Mouse (Mus musculus) neural tube, embryonic 11.5 days (tissue): ENCODE results near the gene R3hdm1. TPM values are rescaled to one million over a fixed set of nuclear protein-coding genes. Genes with fewer than 3 reads are reported as not detected.
"Not testable (repeated sequence)": the region's sequence is repeated elsewhere in the genome, so short reads cannot be mapped to it uniquely, and the experiment has no call there.

Experiments used
- ATAC-seq: fragments of 200-750 bp; cut with Nextera tagmentation; 2 replicates; pipeline ENCODE4 v1.8.0; 2017; ENCODE audit warnings: moderate number of reproducible peaks, mild to moderate bottlenecking, moderate TSS enrichment, moderate library complexity; ENCODE audit not compliant: insufficient read depth, low FRiP score, low TSS enrichment
- DNase-seq: peaks from one replicate; pipeline ENCODE4 v3.0.0-alpha.2; 2015; ENCODE audit warnings: low spot score
- H3K27ac ChIP-seq: fragments of 300-500 bp; sonication (generic); 2 replicates; pipeline ENCODE4 v1.5.1; 2014; ENCODE audit warnings: low read depth, mild to moderate bottlenecking, low read length
- H3K27me3 ChIP-seq: fragments of 300-500 bp; sonication (generic); 2 replicates; pipeline ENCODE4 v1.6.1; 2014; ENCODE audit warnings: mild to moderate bottlenecking, low read length, mixed read lengths; ENCODE audit not compliant: control insufficient read depth, insufficient read depth
- H3K36me3 ChIP-seq: fragments of 300-500 bp; sonication (generic); 2 replicates; pipeline ENCODE4 v1.6.1; 2014; ENCODE audit warnings: mild to moderate bottlenecking, low read length, moderate library complexity, mixed read lengths; ENCODE audit not compliant: control insufficient read depth, insufficient read depth
- H3K4me1 ChIP-seq: fragments of 300-500 bp; sonication (generic); 2 replicates; pipeline ENCODE4 v1.6.1; 2014; ENCODE audit warnings: low read length, mixed read lengths; ENCODE audit not compliant: control insufficient read depth, insufficient read depth
- H3K4me2 ChIP-seq: fragments of 300-500 bp; sonication (generic); 2 replicates; pipeline ENCODE4 v1.6.1; 2014; ENCODE audit warnings: low read depth, mild to moderate bottlenecking, moderate library complexity
- H3K4me3 ChIP-seq: fragments of 300-500 bp; sonication (generic); 2 replicates; pipeline ENCODE4 v1.5.1; 2014; ENCODE audit warnings: low read depth, low read length
- H3K9ac ChIP-seq: fragments of 300-500 bp; sonication (generic); 2 replicates; pipeline ENCODE4 v1.6.1; 2014; ENCODE audit warnings: mild to moderate bottlenecking, low read length
- H3K9me3 ChIP-seq: fragments of 300-500 bp; sonication (generic); 2 replicates; pipeline ENCODE4 v1.6.1; 2016; ENCODE audit warnings: low read length; ENCODE audit not compliant: control insufficient read depth
- WGBS: fragments of 180-500 bp; shearing (Covaris S2); extraction: QIAGEN DNeasy Blood & Tissue Kit; methylation state at CpG from one replicate; pipeline ENCODE4 v1.1.7; 2014; 5-methylcytosine and 5-hydroxymethylcytosine counted together
- polyA plus RNA-seq: library from polyadenylated mRNA; unstranded; fragments of >200 nt; fragmentation: Nextera tagmentation; extraction: Ambion mirVana; gene quantifications from 2 replicates; pipeline ENCODE4 v1.2.1, GENCODE M21; 2014

The R3hdm1 gene
- polyA plus RNA-seq, 1 experiment from 2014 or later, result 91.1 TPM

GRCm38 (mm10) chr1:128098309-128098708 is 4.8 kb upstream of the R3hdm1 start:
- DNase-seq, result no peak

GRCm38 (mm10) chr1:128102251-128102640 is 855 bp upstream of the R3hdm1 start:
- WGBS, result under 1% methylated on average over 15 of the region's 15 CpGs
- no peak overlapping the region for H3K27ac ChIP-seq

More at GRCm38 (mm10) chr1:128098309-128098708, 4.8 kb upstream of the R3hdm1 start:
- Histone ChIP-seq H3K9me3 (no peaks in the 10 kb centered on the region), H3K4me1 (no peaks in the 10 kb centered on the region), H3K27ac (no peak overlapping the region), H3K4me3 (no peak overlapping the region), H3K4me2 (no peak overlapping the region), H3K9ac (no peak overlapping the region), H3K36me3 (no peaks in the 10 kb centered on the region), H3K27me3 (no peaks in the 10 kb centered on the region)
- no peak for ATAC-seq
- WGBS, result 98% methylated on average over 1 of the region's 1 CpGs

GRCm38 (mm10) chr1:128103520-128104088 is 503 bp downstream of the R3hdm1 start:
- Histone ChIP-seq H3K27ac (peak overlapping the region; percentile 92), H3K27me3 (no peaks in the 10 kb centered on the region), H3K36me3 (no peaks in the 10 kb centered on the region), H3K9ac (peak overlapping the region; percentile 86), H3K4me3 (peak overlapping the region; percentile 89), H3K4me1 (peaks cover 5% of the 10 kb centered on the region; the same call in 1 of the 2 replicates), H3K9me3 (no peaks in the 10 kb centered on the region), H3K4me2 (peak overlapping the region; percentile 68)
- DNase-seq (peak; percentile 71), ATAC-seq (peak; percentile 71)
- WGBS, result under 1% methylated on average over 42 of the region's 47 CpGs

More at GRCm38 (mm10) chr1:128102251-128102640, 855 bp upstream of the R3hdm1 start:
- Histone ChIP-seq H3K36me3 (no peaks in the 10 kb centered on the region), H3K4me1 (peaks cover 5% of the 10 kb centered on the region; the same call in 1 of the 2 replicates), H3K4me3 (peak overlapping the region; percentile 89), H3K9me3 (no peaks in the 10 kb centered on the region), H3K9ac (no peak overlapping the region), H3K4me2 (peak overlapping the region; percentile 47), H3K27me3 (no peaks in the 10 kb centered on the region)
- DNase-seq (peak; percentile 57), ATAC-seq (peak; percentile 36)

GRCm38 (mm10) chr1:128120913-128121627 is 18.0 kb downstream of the R3hdm1 start:
- Histone ChIP-seq H3K9ac (no peak overlapping the region), H3K4me3 (no peak overlapping the region), H3K4me2 (no peak overlapping the region), H3K36me3 (no peaks in the 10 kb centered on the region), H3K27me3 (no peaks in the 10 kb centered on the region), H3K9me3 (no peaks in the 10 kb centered on the region), H3K27ac (no peak overlapping the region), H3K4me1 (no peaks in the 10 kb centered on the region)
- 93% methylated on average over 4 of the region's 4 CpGs for WGBS
- DNase-seq, result no peak
- ATAC-seq, result no peak

GRCm38 (mm10) chr1:128136222-128136621 is 33.1 kb downstream of the R3hdm1 start:
- H3K27me3 ChIP-seq, H3K4me1 ChIP-seq, H3K9ac ChIP-seq, DNase-seq, H3K27ac ChIP-seq, H3K36me3 ChIP-seq, ATAC-seq, H3K4me2 ChIP-seq, H3K4me3 ChIP-seq, H3K9me3 ChIP-seq: not testable (repeated sequence)

GRCm38 (mm10) chr1:128141039-128141438 is 37.9 kb downstream of the R3hdm1 start:
- Histone ChIP-seq H3K4me1 (no peaks in the 10 kb centered on the region), H3K36me3 (no peaks in the 10 kb centered on the region), H3K4me2 (no peak overlapping the region), H3K9ac (no peak overlapping the region), H3K4me3 (no peak overlapping the region), H3K27ac (no peak overlapping the region), H3K9me3 (no peaks in the 10 kb centered on the region), H3K27me3 (no peaks in the 10 kb centered on the region)
- ATAC-seq (no peak), DNase-seq (no peak)

- H3K4me3 ChIP-seq, result no peak overlapping the region
- DNase-seq (no peak), ATAC-seq (no peak)
- H3K36me3 ChIP-seq, result no peaks in the 10 kb centered on the region
- H3K27ac ChIP-seq, result no peak overlapping the region
- no peaks in the 10 kb centered on the region for H3K27me3 ChIP-seq
- no peak overlapping the region for H3K9ac ChIP-seq
- no peaks in the 10 kb centered on the region for H3K4me1 ChIP-seq
- H3K9me3 ChIP-seq, result no peaks in the 10 kb centered on the region
- no peak overlapping the region for H3K4me2 ChIP-seq
These were observed 38.6 kb downstream of the R3hdm1 start for GRCm38 (mm10) chr1:128141737-128142136.

GRCm38 (mm10) chr1:128166956-128167355 is 63.9 kb downstream of the R3hdm1 start:
- Histone ChIP-seq H3K4me2 (no peak overlapping the region), H3K9ac (no peak overlapping the region), H3K27ac (no peak overlapping the region), H3K4me3 (no peak overlapping the region), H3K36me3 (no peaks in the 10 kb centered on the region), H3K4me1 (no peaks in the 10 kb centered on the region), H3K9me3 (no peaks in the 10 kb centered on the region), H3K27me3 (no peaks in the 10 kb centered on the region)
- DNase-seq (no peak), ATAC-seq (no peak)
- 97% methylated on average over 1 of the region's 1 CpGs for WGBS

GRCm38 (mm10) chr1:128170104-128170503 is 67.0 kb downstream of the R3hdm1 start:
- H3K4me3 ChIP-seq, result no peak overlapping the region
- H3K27me3 ChIP-seq, result no peaks in the 10 kb centered on the region
- no peak overlapping the region for H3K9ac ChIP-seq
- H3K9me3 ChIP-seq, result no peaks in the 10 kb centered on the region
- no peaks in the 10 kb centered on the region for H3K36me3 ChIP-seq
- DNase-seq, result no peak
- H3K27ac ChIP-seq, result no peak overlapping the region
- no peak overlapping the region for H3K4me2 ChIP-seq
- no peaks in the 10 kb centered on the region for H3K4me1 ChIP-seq
- no peak for ATAC-seq
